ENCODE assay signal across 30 mouse cellular contexts in the genomic region with DNA sequence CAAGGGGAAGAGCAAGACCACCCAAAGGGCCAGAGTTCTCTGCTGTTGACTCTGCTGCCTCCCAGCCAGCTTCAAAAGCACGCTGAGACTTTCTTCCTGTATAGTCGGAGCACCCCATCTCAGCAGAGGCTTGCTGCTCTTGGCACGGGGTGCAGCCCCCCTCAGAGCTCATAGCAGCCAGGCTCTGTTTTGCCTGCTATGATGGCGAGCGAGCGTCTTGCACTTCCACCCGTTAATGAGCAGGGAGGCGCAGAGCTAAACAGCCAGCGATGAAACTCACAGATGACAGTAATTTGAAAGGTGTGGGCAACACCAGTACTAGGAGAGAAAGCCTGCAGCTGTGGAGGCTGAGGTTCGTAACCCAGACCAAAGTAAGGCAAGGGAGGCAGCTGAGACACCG.
"Had no signal": no experiment of that assay in that cellular context is flagged by ENCODE, and none has a peak within 500 bp of the region (broad histone marks: within the 10 kb centered on the region; RNA-seq: fewer than 3 reads in every experiment).

No protein-coding gene starts in this region.

- H3K4me3 ChIP-seq: gastrocnemius, adult 2 months; heart, embryonic 10.5 days; heart, embryonic 12.5 days; hindbrain, embryonic 10.5 days; hindbrain, embryonic 12.5 days; intestine, embryonic 15.5 days; layer of hippocampus, adult 2 months; left cerebral cortex, adult 2 months; limb, embryonic 10.5 days; limb, embryonic 12.5 days; liver, embryonic 13.5 days; liver, embryonic 15.5 days had no signal

- H3K4me2 ChIP-seq: heart, embryonic 12.5 days; hindbrain, embryonic 12.5 days; hindbrain, embryonic 14.5 days; intestine, embryonic 15.5 days; limb, embryonic 12.5 days; liver, embryonic 11.5 days; liver, embryonic 13.5 days; liver, embryonic 15.5 days had no signal

- H3K4me1 ChIP-seq: liver, embryonic 15.5 days had no signal

- H3K36me3 ChIP-seq: heart, embryonic 10.5 days; heart, embryonic 12.5 days; hindbrain, embryonic 10.5 days; hindbrain, embryonic 12.5 days; intestine, embryonic 15.5 days; limb, embryonic 10.5 days; limb, embryonic 12.5 days; liver, embryonic 13.5 days; liver, embryonic 15.5 days had no signal

- H3K27me3 ChIP-seq: heart, embryonic 12.5 days; hindbrain, embryonic 12.5 days; intestine, embryonic 15.5 days; limb, embryonic 12.5 days had no signal

- DNase-seq: gastrocnemius, adult 2 months; gastrocnemius, postnatal 10 days; gastrocnemius, postnatal 25 days; heart, adult 18-20 months; heart, postnatal 10 days; heart, postnatal 4 days; kidney, adult 18-20 months; kidney, adult 8-10 months; kidney, postnatal 10 days; kidney, postnatal 25 days; kidney, postnatal 4 days; layer of hippocampus, adult 9-11 months; layer of hippocampus, postnatal 36 days; liver; liver, embryonic 13.5 days had no signal

- H3K9ac ChIP-seq: heart, embryonic 12.5 days; hindbrain, embryonic 12.5 days; hindbrain, embryonic 14.5 days; intestine, embryonic 15.5 days; limb, embryonic 12.5 days; liver, embryonic 13.5 days; liver, embryonic 15.5 days had no signal

- H3K27ac ChIP-seq: gastrocnemius, adult 2 months; heart, embryonic 10.5 days; hindbrain, embryonic 12.5 days; hindbrain, embryonic 14.5 days; intestine, embryonic 15.5 days; layer of hippocampus, adult 2 months; left cerebral cortex, adult 2 months; limb, embryonic 12.5 days; liver, embryonic 13.5 days; liver, embryonic 15.5 days had no signal

- ATAC-seq: hindbrain, embryonic 16.5 days; inflammation-experienced regulatory T-cells, adult 6 months; intestine, embryonic 15.5 days; intestine, postnatal 0 days had no signal

- H3K9me3 ChIP-seq: heart, embryonic 10.5 days; heart, embryonic 12.5 days; hindbrain, embryonic 10.5 days; hindbrain, embryonic 12.5 days; intestine, embryonic 15.5 days; limb, embryonic 10.5 days; liver, embryonic 13.5 days; liver, embryonic 15.5 days had no signal
